9 mouse cellular contexts compared by ENCODE assay signal in the genomic region with DNA sequence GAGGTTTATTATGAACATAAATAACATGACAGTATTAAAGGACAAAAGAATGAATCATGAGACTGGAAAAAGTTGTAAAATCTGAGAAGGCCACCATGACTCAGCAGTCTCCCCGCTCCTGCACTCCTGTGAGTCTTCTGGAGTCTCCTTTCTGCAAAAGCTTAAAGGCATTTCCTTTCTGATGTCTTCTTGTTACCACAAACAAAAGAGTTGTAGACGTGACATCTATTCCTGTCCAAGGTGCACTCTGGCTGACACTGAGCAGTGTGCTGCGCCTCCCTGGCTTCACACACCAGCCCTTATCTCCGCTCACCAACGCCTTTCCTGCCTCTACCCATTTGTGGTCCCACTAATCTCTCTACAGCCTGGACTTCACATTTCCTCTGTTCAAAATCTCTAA. TPM values are rescaled to one million over a fixed set of nuclear protein-coding genes. Genes with fewer than 3 reads are reported as not detected.
DNase-seq lines count a peak whose midpoint lies in the region; ATAC-seq lines count a peak whose summit lies in the region.
"Had no signal": no experiment of that assay in that cellular context is flagged by ENCODE, and none has a peak within 500 bp of the region (broad histone marks: within the 10 kb centered on the region; RNA-seq: fewer than 3 reads in every experiment).

No protein-coding gene starts in this region.

- H3K9ac ChIP-seq in heart, embryonic 11.5 days (ENCODE audit: low read depth, low read length): no peak overlapping the region
- H3K9ac ChIP-seq: forebrain, postnatal 0 days; neural tube, embryonic 12.5 days had no signal

- DNase-seq in adrenal gland, adult 8-10 months: peak; percentile 76
- peak; percentile 33 for DNase-seq in kidney, postnatal 10 days
- no peak for DNase-seq in yolk sac, embryonic 10.5 days (ENCODE audit: low spot score)
- DNase-seq in cerebellum, adult 11 months: no peak
- DNase-seq in frontal cortex, postnatal 10 days (ENCODE audit: low spot score in 2 of 2): no peak
- DNase-seq: forebrain, postnatal 0 days had no signal

- no peak overlapping the region for H3K4me3 ChIP-seq in heart, embryonic 11.5 days (ENCODE audit: low read depth, low read length)
- H3K4me3 ChIP-seq: neural tube, embryonic 12.5 days had no signal

- peak; percentile 73; the same call in 1 of the 2 replicates for ATAC-seq in heart, embryonic 11.5 days (replicated peaks; ENCODE audit: insufficient number of reproducible peaks, low FRiP score, low TSS enrichment)
- peak; percentile 98 for ATAC-seq in megakaryocyte-erythroid progenitor cell, adult 5-6 weeks (replicated peaks; ENCODE audit: low FRiP score, low TSS enrichment, poor library complexity, severe bottlenecking)
- ATAC-seq: forebrain, postnatal 0 days had no signal

- H3K36me3 ChIP-seq in heart, embryonic 11.5 days (ENCODE audit: control insufficient read depth, insufficient read depth, low read length): no peaks in the 10 kb centered on the region
- H3K36me3 ChIP-seq: neural tube, embryonic 12.5 days had no signal

- no peak overlapping the region for H3K4me2 ChIP-seq in heart, embryonic 11.5 days
- H3K4me2 ChIP-seq: neural tube, embryonic 12.5 days had no signal

- H3K27ac ChIP-seq in heart, embryonic 11.5 days (ENCODE audit: low read depth, low read length): no peak overlapping the region; the same call in 1 of the 2 replicates
- H3K27ac ChIP-seq: neural tube, embryonic 12.5 days had no signal

- peaks cover 20% of the 10 kb centered on the region for H3K4me1 ChIP-seq in heart, embryonic 11.5 days (ENCODE audit: control insufficient read depth, insufficient read depth, low read length)
- H3K4me1 ChIP-seq: neural tube, embryonic 12.5 days had no signal

- H3K27me3 ChIP-seq in heart, embryonic 11.5 days (ENCODE audit: control insufficient read depth, insufficient read depth, low read length): no peaks in the 10 kb centered on the region
- H3K27me3 ChIP-seq: neural tube, embryonic 12.5 days had no signal

- H3K9me3 ChIP-seq in heart, embryonic 11.5 days (replicated peaks; ENCODE audit: control insufficient read depth, low read length): no peaks in the 10 kb centered on the region
- H3K9me3 ChIP-seq: neural tube, embryonic 12.5 days had no signal

- 21% methylated on average over 5 of the region's 5 CpGs for WGBS in heart, embryonic 11.5 days (ENCODE audit: insufficient replicate concordance)

RNA-seq across cellular contexts. Expression of gene Car8, which starts 38.8 kb away (rescaled TPM):
- total RNA-seq in adrenal gland, adult 8-10 months (2022): 10 to 100 TPM in 2 of 4 experiments, 1 to 10 TPM in 2; 6.5 to 16.6 (median 9.9) TPM
- polyA plus RNA-seq in heart, embryonic 11.5 days (2014; fragmentation: Nextera tagmentation; extraction: Ambion mirVana): 5.7 and 6.7 TPM in 2 replicates
- total RNA-seq in megakaryocyte-erythroid progenitor cell, adult 5-6 weeks (2014; fragmentation: Nextera tagmentation): 0.32 TPM in 1 of 2 replicates, not detected in the other
- not detected in 2 replicates for total RNA-seq in megakaryocyte-erythroid progenitor cell, adult 5-6 weeks (2017)

Comparison
In these comparisons a context has a peak if more than half of its experiments do, and no peak if none do; other contexts are left out.
1. DNase-seq: peak in adrenal gland, adult 8-10 months (single experiment) and kidney, postnatal 10 days (single experiment); none in yolk sac, embryonic 10.5 days (single experiment), cerebellum, adult 11 months (single experiment) and frontal cortex, postnatal 10 days (0 of 2).
2. RNA of gene Car8, which starts 38.8 kb away (total RNA-seq): 6.5 to 16.6 TPM in adrenal gland, adult 8-10 months; 0.32 TPM in megakaryocyte-erythroid progenitor cell, adult 5-6 weeks; every median in the first group is over 4 times any median in the second.